Mouse (Mus musculus) heart, adult 2 months (tissue): ENCODE measurements around the gene 4930451I11Rik. TPM values are rescaled to one million over a fixed set of nuclear protein-coding genes. Genes with fewer than 3 reads are reported as not detected.

Source experiments
- DNase-seq, 2 experiments: peaks; one replicate each; pipeline ENCODE4 v3.0.0; 2021
- H3K27ac ChIP-seq: fragments of 200-600 bp; 2 replicates; pipeline ENCODE4 v1.8.1; 2022
- H3K27me3 ChIP-seq: fragments of 200-500 bp; 2 replicates; pipeline ENCODE4 v1.6.1; 2012; ENCODE audit warnings: mild to moderate bottlenecking, low read length, inconsistent platforms, mixed read lengths; ENCODE audit not compliant: control insufficient read depth, insufficient read depth
- H3K36me3 ChIP-seq: fragments of 200-500 bp; 2 replicates; pipeline ENCODE4 v1.6.1; 2012; ENCODE audit warnings: low read length, inconsistent platforms; ENCODE audit not compliant: control insufficient read depth, insufficient read depth
- H3K4me1 ChIP-seq: fragments of 200-500 bp; 2 replicates; pipeline ENCODE4 v1.6.1; 2011; ENCODE audit warnings: low read length; ENCODE audit not compliant: control insufficient read depth, insufficient read depth
- H3K4me3 ChIP-seq: fragments of 200-600 bp; 2 replicates; pipeline ENCODE4 v1.8.1; 2022
- H3K79me2 ChIP-seq: fragments of 200-500 bp; replicated peaks from 2 replicates; pipeline ENCODE4 v1.6.1; 2012; ENCODE audit warnings: mild to moderate bottlenecking, inconsistent platforms, low read length, moderate library complexity, mixed read lengths; ENCODE audit not compliant: control insufficient read depth, insufficient read depth
- H3K9ac ChIP-seq: fragments of 200-500 bp; 2 replicates; pipeline ENCODE4 v1.6.1; 2012; ENCODE audit warnings: low read depth, mild to moderate bottlenecking, control low read depth, inconsistent platforms, low read length, mixed read lengths
- CTCF ChIP-seq: fragments of 200-600 bp; IDR thresholded peaks from 2 replicates; pipeline ENCODE4 v1.8.1; 2022; ENCODE audit warnings: antibody characterized with exemption, mild to moderate bottlenecking, moderate library complexity
- EP300 ChIP-seq: fragments of 200-500 bp; IDR thresholded peaks from 2 replicates; pipeline ENCODE4 v1.6.1; 2011; ENCODE audit warnings: low read depth, low read length, control low read depth; ENCODE audit not compliant: insufficient read depth
- POLR2A ChIP-seq: fragments of 200-500 bp; IDR thresholded peaks from 2 replicates; pipeline ENCODE4 v1.6.1; 2011; ENCODE audit warnings: mild to moderate bottlenecking, low read depth, low read length, control low read depth; ENCODE audit not compliant: insufficient read depth
- WGBS: fragments of 180-500 bp; shearing (Covaris S2); methylation state at CpG from one replicate; pipeline ENCODE4 v1.1.7; 2018; 5-methylcytosine and 5-hydroxymethylcytosine counted together
- intact Hi-C: fragments of 180-260 bp; cut with DNase I; formaldehyde crosslinking; loops from one replicate; pipeline ENCODE4 v1.15.1; 2025
- long read RNA-seq: library from polyadenylated mRNA; stranded (forward); transcript quantifications from one replicate; pipeline ENCODE4 v2.0.0, GENCODE M21; 2021
- polyA plus RNA-seq: library from polyadenylated mRNA; depleted of rRNA; stranded (reverse); fragments of >200 nt; gene quantifications from 2 replicates; pipeline ENCODE4 v1.2.3, GENCODE M21; 2012; rRNA removed
- total RNA-seq, 2 experiments: library from RNA; stranded (reverse); gene quantifications; 2 replicates each; pipeline ENCODE4 v1.2.3; 2021

Gene 4930451I11Rik
- not detected for total RNA-seq
- not detected in 2 replicates for polyA plus RNA-seq
- long read RNA-seq, result 0 reads

DNA sequence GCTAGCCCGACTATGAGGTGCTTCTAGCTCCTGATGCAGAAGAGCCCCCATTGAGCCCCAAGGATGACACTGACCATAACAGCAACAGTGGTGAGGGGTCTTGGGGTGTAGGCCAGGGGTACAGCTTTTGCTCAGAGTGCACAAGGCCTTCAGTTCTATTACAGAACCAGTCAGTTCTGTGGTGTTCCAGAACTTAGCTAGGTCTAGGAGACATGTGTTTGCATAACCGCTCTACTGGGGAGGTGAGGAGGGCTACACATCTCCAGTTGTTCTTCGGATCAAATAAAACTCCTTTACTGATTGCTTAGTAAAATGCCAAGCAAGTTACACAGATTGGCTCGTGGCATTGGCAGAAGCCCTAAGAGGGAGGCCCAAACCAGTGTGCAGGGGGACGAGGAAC is at the start of gene 4930451I11Rik:
4930451I11Rik (minus strand) TSS at position 101 of the 400 bp plus-strand sequence.
- no peak within 1 kb of the TSS for H3K9ac ChIP-seq
- no peaks in the 10 kb centered on the region for H3K27me3 ChIP-seq
- H3K27ac ChIP-seq, result no peak within 1 kb of the TSS

DNA sequence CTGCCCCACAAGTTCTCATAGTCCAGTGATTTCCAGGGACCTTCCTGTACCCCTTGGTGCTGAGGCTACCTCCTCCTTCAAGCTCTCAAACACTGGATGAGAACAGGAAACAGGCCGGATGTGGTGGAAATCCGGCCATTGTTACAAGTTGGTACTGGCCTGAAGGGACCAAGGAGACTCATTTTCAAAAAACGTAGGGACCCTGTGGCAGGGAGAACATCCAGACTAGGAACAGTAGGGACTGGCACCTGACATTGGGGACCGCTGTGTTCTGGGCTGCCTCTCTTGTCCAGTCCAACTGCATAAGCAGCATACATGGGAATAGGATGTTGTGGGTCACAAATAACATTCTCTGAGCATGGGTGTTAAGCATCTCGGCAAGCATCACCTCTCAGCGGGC is 49.6 kb upstream of the 4930451I11Rik start:
- Histone ChIP-seq H3K4me1 (peaks cover 4% of the 10 kb centered on the region), H3K36me3 (peaks cover 26% of the 10 kb centered on the region), H3K79me2 (peaks cover 6% of the 10 kb centered on the region), H3K4me3 (peak overlapping the region; percentile 31), H3K27ac (peak overlapping the region; percentile 92), H3K27me3 (no peaks in the 10 kb centered on the region), H3K9ac (peak overlapping the region; percentile 22)
- intact Hi-C loops, result loop anchor here (5.0 kb wide), 1 partner anchor 146 kb away; the partner anchor contains the start of gene Maz
- DNase-seq, result peak in 1 of 2 experiments; percentile 68
- TF ChIP-seq EP300 (peak; percentile 83; the same call in 1 of the 2 replicates), POLR2A (peak; percentile 71), CTCF (no peak)
- WGBS, result 41% methylated on average over 6 of the region's 6 CpGs

More for the DNA sequence above, at the start of gene 4930451I11Rik:
- Histone ChIP-seq H3K4me1 (no peaks in the 10 kb centered on the region), H3K79me2 (no peaks in the 10 kb centered on the region), H3K36me3 (no peaks in the 10 kb centered on the region), H3K4me3 (no peak within 1 kb of the TSS)
- TF ChIP-seq POLR2A (no peak), CTCF (no peak), EP300 (no peak)
- no peak for DNase-seq
- 58% methylated on average over 5 of the region's 5 CpGs for WGBS
- intact Hi-C loops, result no loop called here

DNA sequence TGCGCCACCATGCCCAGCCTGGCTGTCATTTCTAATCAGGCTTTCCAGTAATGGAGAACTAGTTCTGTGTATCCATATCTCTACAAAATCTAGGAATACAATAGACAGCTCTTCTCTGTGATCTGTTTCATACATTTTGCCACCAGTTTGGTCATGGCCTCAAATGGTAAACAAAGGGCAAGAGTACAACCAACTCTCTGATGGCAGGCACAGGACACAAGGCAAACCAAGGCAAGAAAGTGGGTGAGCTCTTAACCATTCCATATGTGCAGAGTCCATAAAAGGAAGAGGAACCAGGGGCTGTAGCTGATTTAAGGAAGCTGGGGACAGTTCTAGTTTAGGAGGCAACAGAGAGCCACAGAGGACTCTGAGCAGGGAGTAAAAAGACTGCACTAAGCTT is 45.8 kb upstream of the 4930451I11Rik start:
- intact Hi-C loops, result no loop called here
- WGBS, result 94% methylated on average over 1 of the region's 1 CpGs
- Histone ChIP-seq H3K9ac (no peak overlapping the region), H3K79me2 (0 out of 2 replicates have a peak, but pooled peaks cover 4% of the 10 kb centered on the region), H3K27ac (no peak overlapping the region), H3K4me3 (no peak overlapping the region), H3K36me3 (peaks cover 26% of the 10 kb centered on the region), H3K27me3 (no peaks in the 10 kb centered on the region), H3K4me1 (peaks cover 4% of the 10 kb centered on the region)
- DNase-seq, result no peak
- TF ChIP-seq EP300 (no peak), POLR2A (no peak), CTCF (no peak)

DNA sequence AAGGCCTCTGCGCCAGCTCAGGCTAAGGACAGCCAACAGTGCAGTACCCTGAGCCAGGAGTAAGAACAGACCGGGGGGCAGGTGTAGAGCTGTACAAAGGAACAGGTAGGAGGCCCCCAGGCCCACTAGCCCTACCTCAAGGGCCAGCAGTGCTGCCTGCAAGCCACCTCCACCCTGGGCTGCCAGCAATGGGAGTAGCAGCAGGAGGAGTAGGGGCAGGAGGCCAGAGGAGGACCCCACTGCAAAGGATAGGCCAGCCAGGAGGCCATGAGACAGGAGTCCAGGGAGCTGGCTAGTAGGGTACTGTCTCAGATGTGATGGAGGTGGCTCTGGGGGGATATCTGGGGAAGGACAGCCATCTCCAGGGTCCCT is 39.1 kb upstream of the 4930451I11Rik start:
- no peaks in the 10 kb centered on the region for H3K27me3 ChIP-seq
- H3K79me2 ChIP-seq, result no peaks in the 10 kb centered on the region
- no peaks in the 10 kb centered on the region for H3K4me1 ChIP-seq
- WGBS, result 88% methylated on average over 2 of the region's 2 CpGs
- H3K27ac ChIP-seq, result no peak overlapping the region
- intact Hi-C loops, result no loop called here
- no peak for DNase-seq
- TF ChIP-seq CTCF (no peak), POLR2A (no peak), EP300 (no peak)
- H3K4me3 ChIP-seq, result no peak overlapping the region
- no peak overlapping the region for H3K9ac ChIP-seq
- H3K36me3 ChIP-seq, result no peaks in the 10 kb centered on the region; the same call in 1 of the 2 replicates

DNA sequence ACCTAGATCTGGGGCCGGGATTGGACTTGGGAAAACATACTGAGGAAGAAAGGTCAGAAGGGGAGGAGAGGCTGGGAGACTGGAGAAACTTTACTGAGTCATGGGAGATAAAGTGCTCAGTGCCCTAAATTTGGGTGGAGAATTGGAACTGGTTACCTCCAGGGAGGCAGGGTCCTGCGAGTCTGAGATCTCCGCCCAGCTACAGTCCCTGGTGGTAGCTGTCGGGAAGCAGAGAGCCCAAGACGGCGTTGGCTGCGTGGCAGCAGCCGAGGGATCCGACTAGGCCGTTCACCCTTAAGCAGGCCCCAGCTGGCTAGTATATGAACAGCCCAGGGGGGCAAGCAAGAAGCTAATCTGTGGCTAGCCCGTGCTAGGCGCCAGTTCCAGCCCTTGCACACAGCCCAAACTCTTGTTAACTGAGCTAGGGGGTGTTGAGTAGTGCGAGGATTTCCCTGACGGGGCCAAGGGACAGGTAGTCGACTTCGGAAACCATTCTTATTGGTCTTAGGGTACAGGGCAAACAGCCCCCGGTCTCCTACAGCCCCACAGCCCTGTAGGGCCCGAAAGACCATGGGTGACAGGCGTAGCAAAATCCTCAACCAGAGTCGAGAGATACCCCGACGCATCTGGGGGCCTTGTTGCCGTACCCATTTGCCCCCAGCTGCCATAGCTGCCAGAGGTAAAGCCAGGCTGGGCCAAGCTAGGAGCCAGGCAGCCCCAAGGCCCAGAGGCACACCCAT is 38.5 kb upstream of the 4930451I11Rik start:
- intact Hi-C loops, result loop anchor here (10.0 kb wide), 1 partner anchor 365 kb away; the partner anchor contains the start of gene Atxn2l
- DNase-seq, result no peak
- H3K4me1 ChIP-seq, result no peaks in the 10 kb centered on the region
- no peak overlapping the region for H3K9ac ChIP-seq
- TF ChIP-seq EP300 (no peak), CTCF (no peak)
- WGBS, result 82% methylated on average over 23 of the region's 23 CpGs
- no peaks in the 10 kb centered on the region for H3K27me3 ChIP-seq
- H3K79me2 ChIP-seq, result no peaks in the 10 kb centered on the region
- H3K36me3 ChIP-seq, result no peaks in the 10 kb centered on the region
- no peak overlapping the region; the same call in 1 of the 2 replicates for H3K27ac ChIP-seq
- H3K4me3 ChIP-seq, result no peak overlapping the region

DNA sequence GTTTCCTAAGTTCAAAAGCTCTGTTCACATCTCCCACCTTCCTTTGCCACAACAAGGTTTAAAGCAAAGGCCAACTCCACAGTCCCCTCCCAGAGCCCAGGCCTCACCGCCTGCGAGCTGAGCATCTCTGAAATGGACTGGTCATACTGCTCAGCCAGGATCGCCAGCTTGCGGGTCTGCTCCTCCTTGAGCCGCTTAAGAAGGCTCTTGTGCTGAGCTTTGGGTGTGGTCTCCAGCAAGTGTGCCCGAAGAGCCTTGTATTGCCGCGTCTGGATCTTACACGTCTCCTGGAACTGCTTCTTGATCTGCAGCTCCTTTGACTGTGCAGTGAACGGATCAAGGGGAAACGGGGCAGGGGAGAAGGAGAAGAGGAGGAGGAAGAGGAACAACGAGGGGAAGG is 36.6 kb upstream of the 4930451I11Rik start:
- Histone ChIP-seq H3K4me1 (no peaks in the 10 kb centered on the region), H3K4me3 (no peak overlapping the region), H3K27me3 (no peaks in the 10 kb centered on the region), H3K9ac (no peak overlapping the region), H3K79me2 (no peaks in the 10 kb centered on the region), H3K36me3 (no peaks in the 10 kb centered on the region), H3K27ac (no peak overlapping the region)
- WGBS, result 76% methylated on average over 12 of the region's 12 CpGs
- intact Hi-C loops, result loop anchor here (10.0 kb wide), 1 partner anchor 363 kb away; the partner anchor contains the start of gene Atxn2l
- DNase-seq, result no peak
- TF ChIP-seq POLR2A, result no peak
- TF ChIP-seq CTCF, result no peak
- TF ChIP-seq EP300, result no peak
